Mouse (Mus musculus) CD4-positive naive resting alpha-beta T cell, adult 57 days (primary cell): ENCODE measurements around the gene Rev1. TPM values are rescaled to one million over a fixed set of nuclear protein-coding genes. Genes with fewer than 3 reads are reported as not detected.

ENCODE experiments used
- total RNA-seq: library from RNA; stranded (reverse); gene quantifications from one replicate; pipeline ENCODE4 v1.2.4, GENCODE M21; 2023

Rev1 gene
- 46.3 TPM for total RNA-seq

GRCm38 (mm10) chr1:38129501-38130267 is at the start of gene Rev1:
Gene Rev1 (minus strand): TSS chr1:38129801.

Other genes with a start within 250 kb of the Rev1 start
- 30.9 TPM for gene Mitd1, start 239.4 kb downstream of the Rev1 start, total RNA-seq
- 149 TPM for gene Mrpl30, start 239.3 kb downstream of the Rev1 start, total RNA-seq
- not detected for gene Lyg2, start 213.3 kb downstream of the Rev1 start, total RNA-seq
- gene Lyg1, start 172.0 kb downstream of the Rev1 start, total RNA-seq, result not detected
- gene Txndc9, start 131.9 kb downstream of the Rev1 start, total RNA-seq, result 65.1 TPM
- gene Eif5b, start 131.8 kb downstream of the Rev1 start, total RNA-seq, result 38.3 TPM